ENCODE assay signal across 35 mouse cellular contexts in the genomic region with DNA sequence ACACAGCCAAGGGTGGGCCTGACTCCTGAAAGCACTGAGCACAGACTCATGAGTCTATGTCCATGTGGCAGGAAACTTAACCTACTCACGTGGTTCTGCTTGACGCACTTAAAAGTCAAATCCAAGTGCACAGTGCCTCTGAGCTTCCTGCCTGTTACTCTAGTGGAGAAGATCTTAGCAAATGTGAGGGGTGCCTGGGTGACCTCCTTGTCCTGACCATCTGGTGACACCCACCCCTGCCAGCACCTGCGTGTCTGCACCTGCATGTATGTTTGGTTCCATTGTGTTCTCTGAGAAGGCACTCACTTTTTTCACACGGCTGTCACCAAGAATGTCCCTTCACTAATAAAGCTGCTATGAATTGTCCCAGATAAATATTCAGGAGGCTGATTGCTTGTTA. TPM values are rescaled to one million over a fixed set of nuclear protein-coding genes. Genes with fewer than 3 reads are reported as not detected.
"Had no signal": no experiment of that assay in that cellular context is flagged by ENCODE, and none has a peak within 500 bp of the region (broad histone marks: within the 10 kb centered on the region; RNA-seq: fewer than 3 reads in every experiment).

No protein-coding gene starts in this region.

- DNase-seq: gastrocnemius, adult 2 months; gastrocnemius, postnatal 10 days; gastrocnemius, postnatal 25 days; heart, adult 18-20 months; heart, postnatal 4 days; kidney, adult 18-20 months; kidney, adult 8-10 months; kidney, postnatal 10 days; kidney, postnatal 25 days; kidney, postnatal 4 days; left cerebral cortex, postnatal 4 days had no signal

- H3K4me3 ChIP-seq: gastrocnemius, adult 2 months; heart, embryonic 10.5 days; heart, embryonic 12.5 days; hindbrain, embryonic 10.5 days; hindbrain, embryonic 12.5 days; intestine, embryonic 15.5 days; layer of hippocampus, adult 2 months; limb, embryonic 13.5 days; limb, embryonic 15.5 days had no signal

- H3K4me1 ChIP-seq: heart, embryonic 10.5 days; heart, embryonic 12.5 days; hindbrain, embryonic 10.5 days; hindbrain, embryonic 12.5 days; intestine, embryonic 15.5 days; limb, embryonic 13.5 days; limb, embryonic 15.5 days had no signal

- H3K9me3 ChIP-seq: heart, embryonic 10.5 days; heart, embryonic 12.5 days; hindbrain, embryonic 10.5 days; hindbrain, embryonic 12.5 days; intestine, embryonic 15.5 days; limb, embryonic 13.5 days; limb, embryonic 15.5 days had no signal

- H3K9ac ChIP-seq: heart, embryonic 12.5 days; hindbrain, embryonic 12.5 days; hindbrain, embryonic 14.5 days; intestine, embryonic 15.5 days; limb, embryonic 13.5 days; limb, embryonic 15.5 days had no signal

- ATAC-seq: hindbrain, embryonic 16.5 days; inflammation-experienced regulatory T-cells, adult 6 months; intestine, embryonic 15.5 days; intestine, postnatal 0 days had no signal

- H3K36me3 ChIP-seq: heart, embryonic 10.5 days; heart, embryonic 12.5 days; intestine, embryonic 15.5 days had no signal

- H3K27me3 ChIP-seq: heart, embryonic 12.5 days; hindbrain, embryonic 12.5 days; intestine, embryonic 15.5 days; limb, embryonic 13.5 days; limb, embryonic 15.5 days had no signal

- H3K27ac ChIP-seq: gastrocnemius, adult 2 months; heart, embryonic 10.5 days; hindbrain, embryonic 10.5 days; hindbrain, embryonic 12.5 days; hindbrain, embryonic 14.5 days; intestine, embryonic 15.5 days; layer of hippocampus, adult 2 months; limb, embryonic 13.5 days; limb, embryonic 15.5 days had no signal

- H3K4me2 ChIP-seq: heart, embryonic 12.5 days; hindbrain, embryonic 12.5 days; hindbrain, embryonic 14.5 days; intestine, embryonic 15.5 days; limb, embryonic 13.5 days; limb, embryonic 15.5 days had no signal

RNA-seq across cellular contexts. Expression of a gene that starts 36.5 kb away (rescaled TPM):
- total RNA-seq: gastrocnemius, adult 2 months; granulocyte monocyte progenitor cell, adult 5-6 weeks; heart, adult 18-20 months; heart, adult 8-10 months; heart, postnatal 25 days; heart, postnatal 4 days; layer of hippocampus, adult 2 months; layer of hippocampus, postnatal 10 days; layer of hippocampus, postnatal 25 days; left cerebral cortex, adult 8-10 months; left cerebral cortex, postnatal 10 days; left cerebral cortex, postnatal 25 days; left cerebral cortex, postnatal 4 days had no signal
- polyA plus RNA-seq: frontal cortex, adult 2 months; heart, embryonic 10.5 days; heart, embryonic 12.5 days; heart, embryonic 14.5 days; heart, postnatal 0 days; hindbrain, embryonic 10.5 days; hindbrain, embryonic 12.5 days; hindbrain, embryonic 14.5 days; hindbrain, embryonic 16.5 days; inflammation-experienced regulatory T-cells, adult 6 months; intestine, embryonic 15.5 days; limb, embryonic 11.5 days; limb, embryonic 13.5 days had no signal
